Mouse (Mus musculus): ENCODE measurements around the gene Ifit2.
"Not testable (repeated sequence)": the region's sequence is repeated elsewhere in the genome, so short reads cannot be mapped to it uniquely, and the experiment has no call there.

Gene Ifit2

DNA sequence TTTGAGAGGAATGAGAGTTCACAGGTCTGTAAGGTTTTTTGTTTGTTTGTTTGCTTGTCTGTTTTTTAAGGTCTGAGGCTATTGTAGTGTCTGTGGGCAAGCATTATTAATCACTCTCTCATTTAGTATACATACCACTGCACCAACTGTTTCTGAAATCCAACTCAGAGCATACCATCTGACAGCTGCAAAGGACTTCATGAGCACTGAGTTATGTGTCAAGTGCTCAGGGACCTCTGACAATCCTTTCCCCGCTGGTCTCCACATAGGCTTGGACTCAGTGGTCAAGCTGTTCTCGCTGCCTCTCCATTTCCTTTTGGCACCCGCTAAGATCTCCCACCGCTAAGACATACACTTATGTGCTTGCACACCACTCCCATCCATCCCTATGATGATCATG lies 4.3 kb upstream of the Ifit2 start:
- no peak for DNase-seq (ENCODE audit: low read depth in 2 of 2, low spot score in 2 of 2)

DNA sequence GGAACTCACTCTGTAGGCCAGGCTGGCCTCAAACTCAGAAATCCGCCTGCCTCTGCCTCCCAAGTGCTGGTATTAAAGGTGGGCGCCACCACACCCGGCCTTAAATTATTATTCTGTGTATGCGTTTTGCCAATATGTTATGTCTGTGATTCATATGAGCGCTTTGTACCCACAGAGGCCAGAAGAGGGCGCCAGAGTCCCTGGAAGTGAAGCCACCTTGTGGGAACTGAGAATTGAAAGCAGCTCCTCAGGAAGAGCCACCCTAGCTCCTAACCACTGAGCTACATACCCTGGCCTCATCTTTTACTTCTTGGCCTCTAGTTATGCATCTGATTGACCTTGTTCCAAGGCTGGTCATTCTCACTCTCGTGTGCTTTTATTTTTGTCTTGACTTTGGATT lies 2.5 kb upstream of the Ifit2 start:
- DNase-seq (ENCODE audit: low read depth in 2 of 2, low spot score in 2 of 2), result peak; percentile 84 to 88

DNA sequence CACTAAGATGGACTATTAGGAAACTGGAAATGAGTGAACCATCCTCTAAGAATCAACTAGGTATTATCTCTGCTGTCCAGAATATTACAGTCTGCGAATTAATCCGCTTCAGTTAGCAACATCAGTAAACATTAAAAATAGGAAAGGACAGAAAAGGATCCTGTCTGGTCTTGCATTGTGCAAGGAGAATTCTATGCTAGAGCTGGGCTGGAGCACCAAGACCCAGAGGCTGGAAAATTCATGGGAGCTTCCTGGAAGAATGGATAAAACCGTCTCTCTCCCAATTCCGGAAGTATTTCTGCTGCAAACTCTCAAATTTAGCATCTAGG lies 325 bp upstream of the Ifit2 start:
- no peak for DNase-seq (ENCODE audit: low read depth in 2 of 2, low spot score in 2 of 2)

DNA sequence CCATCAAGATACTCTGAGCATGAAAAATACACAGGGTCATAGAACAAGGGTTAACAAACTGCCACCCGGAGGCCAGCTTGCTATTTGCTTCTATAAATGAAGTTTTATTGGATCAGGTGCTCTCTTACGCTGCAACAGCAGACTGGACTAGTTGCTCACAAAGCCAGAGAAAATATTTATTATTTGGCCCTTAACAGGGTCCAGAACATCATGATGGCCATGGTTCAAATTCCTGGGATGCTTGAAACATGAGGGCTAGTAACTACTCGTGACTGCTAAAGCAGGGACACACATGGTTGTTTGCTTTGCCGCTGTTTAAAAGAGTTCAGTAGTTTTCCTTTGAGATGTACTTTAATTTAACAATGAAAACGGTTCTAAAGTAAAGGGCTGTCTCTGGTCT lies 1.5 kb downstream of the Ifit2 start:
- no peak for DNase-seq (ENCODE audit: low read depth in 2 of 2, low spot score in 2 of 2)

DNA sequence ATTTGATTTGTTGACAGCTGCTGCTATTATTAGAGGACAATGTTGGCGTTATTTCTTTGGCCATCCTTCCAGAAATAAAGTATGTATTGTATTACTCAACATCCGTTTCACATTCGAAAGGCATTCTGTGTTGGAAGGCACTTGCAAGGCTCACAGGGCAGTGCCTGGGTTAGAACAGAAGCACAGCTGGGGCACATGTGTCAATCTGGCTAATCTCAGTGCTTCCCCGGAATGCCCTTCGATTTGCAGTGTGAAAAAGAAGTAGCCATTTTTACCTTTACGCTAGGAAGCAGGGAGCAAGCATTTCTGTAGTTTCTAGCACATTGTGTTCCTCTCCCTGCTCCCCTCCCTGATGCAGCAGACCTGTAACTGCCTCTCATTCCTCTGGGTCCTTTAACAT lies 2.5 kb downstream of the Ifit2 start:
- DNase-seq (ENCODE audit: low read depth in 2 of 2, low spot score in 2 of 2), result no peak

DNA sequence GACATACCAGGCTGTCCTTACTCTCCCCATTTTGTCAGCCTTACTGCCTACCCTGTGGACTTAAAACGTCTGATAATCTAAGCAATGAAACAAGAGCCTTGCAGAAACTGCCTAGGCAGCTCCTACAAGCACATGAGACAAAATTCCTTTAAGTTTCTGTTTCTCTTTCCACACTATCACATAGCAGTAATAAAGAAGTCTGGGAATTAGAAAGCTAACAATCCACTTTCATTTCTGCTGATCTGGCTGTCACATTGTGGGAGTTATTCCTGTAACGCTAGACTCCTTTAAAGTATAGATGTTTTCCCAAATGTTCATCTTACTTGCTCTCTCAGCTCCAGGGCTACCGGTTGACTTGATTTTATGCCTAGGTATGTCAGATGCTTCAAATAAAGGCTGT lies 3.0 kb downstream of the Ifit2 start:
- no peak for DNase-seq (ENCODE audit: low read depth in 2 of 2, low spot score in 2 of 2)

DNA sequence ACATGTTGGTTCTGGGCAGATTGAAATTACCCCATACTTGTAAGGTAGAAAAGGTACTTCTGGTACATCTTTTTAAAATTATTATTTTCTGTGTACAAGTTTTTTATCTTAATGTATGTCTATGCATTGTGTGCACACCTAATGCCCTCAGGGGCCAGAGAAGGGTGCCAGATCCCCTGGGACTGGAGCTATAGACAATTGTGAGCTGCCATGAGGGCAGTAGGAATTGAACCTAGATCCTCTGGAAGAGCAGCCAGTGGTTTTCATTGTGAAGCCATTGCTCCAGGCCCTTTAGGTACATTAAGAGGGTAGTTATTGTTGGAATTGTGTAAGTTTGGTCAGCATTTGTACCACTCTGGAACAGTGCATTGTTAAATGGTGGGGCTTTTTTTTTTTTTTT lies 3.6 kb downstream of the Ifit2 start:
- DNase-seq (ENCODE audit: low read depth in 2 of 2, low spot score in 2 of 2), result no peak

DNA sequence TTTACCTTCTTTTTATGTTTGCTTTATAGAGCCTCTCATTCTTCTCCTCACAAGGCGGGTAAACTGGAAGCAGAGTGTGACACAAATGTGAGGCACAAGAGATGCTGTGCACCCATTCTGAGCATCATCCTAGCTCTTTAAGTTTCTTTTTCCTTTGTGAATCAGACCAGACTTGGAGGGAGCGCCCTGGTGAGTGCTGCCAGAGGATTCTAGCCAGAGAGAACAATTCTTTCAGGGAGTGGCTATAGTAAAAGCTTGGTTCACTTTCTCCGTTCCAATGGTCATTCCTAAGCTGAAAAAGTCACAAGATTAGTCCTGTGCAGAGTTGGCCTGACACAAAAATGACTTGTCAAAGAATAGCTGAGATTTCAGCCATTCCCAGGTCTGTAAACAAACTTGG lies 6.1 kb downstream of the Ifit2 start:
- DNase-seq (ENCODE audit: low read depth in 2 of 2, low spot score in 2 of 2), result no peak

DNA sequence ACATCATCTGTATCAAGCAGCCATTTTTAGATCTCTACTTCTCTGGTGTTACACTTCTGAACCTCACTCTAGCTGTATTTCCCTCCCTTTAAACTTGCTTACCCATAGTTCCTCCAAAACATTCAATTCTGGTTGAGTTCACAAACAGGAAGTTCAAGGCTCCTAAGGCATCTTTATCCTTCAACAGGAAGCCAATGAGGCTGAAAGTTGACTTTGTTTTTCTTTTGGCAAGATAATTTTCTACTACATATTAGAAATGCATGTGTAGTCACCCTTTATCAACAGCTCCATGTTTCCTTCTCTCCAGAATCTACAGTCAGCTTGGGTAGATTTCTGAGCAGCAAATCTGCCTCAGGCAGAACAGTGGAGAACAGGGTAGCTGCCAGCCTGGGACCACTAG lies 12.1 kb downstream of the Ifit2 start:
- no peak for DNase-seq (ENCODE audit: low read depth in 2 of 2, low spot score in 2 of 2)

DNA sequence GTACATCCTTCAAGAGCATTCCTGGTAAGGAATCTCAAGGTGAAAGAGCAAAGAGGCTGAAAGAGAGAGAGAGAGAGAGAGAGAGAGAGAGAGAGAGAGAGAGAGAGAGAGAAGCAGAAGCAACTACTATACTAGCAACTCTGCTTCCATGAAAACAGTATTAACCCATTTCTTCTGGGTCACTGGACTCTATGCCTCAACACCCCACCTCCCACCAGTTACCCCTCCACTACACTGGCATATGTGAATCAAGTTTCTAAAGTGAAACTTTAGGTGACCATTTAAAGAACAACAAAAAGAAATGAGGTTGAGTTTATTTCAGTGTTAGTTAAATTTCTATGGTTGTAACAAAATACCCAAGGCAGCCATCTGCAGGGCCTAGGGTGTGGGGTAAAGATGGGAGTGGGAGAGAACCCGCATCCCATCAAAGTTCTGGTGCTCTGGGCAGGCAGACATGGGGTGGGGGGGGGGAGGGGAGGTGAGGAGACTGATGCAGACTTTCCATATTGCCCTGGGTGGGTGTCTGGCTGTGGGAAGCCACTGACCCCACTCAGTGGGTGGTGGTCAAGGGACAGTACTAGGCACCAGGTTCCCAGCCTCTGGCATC lies 15.8 kb downstream of the Ifit2 start:
- no peak for DNase-seq (ENCODE audit: low read depth in 2 of 2, low spot score in 2 of 2)

DNA sequence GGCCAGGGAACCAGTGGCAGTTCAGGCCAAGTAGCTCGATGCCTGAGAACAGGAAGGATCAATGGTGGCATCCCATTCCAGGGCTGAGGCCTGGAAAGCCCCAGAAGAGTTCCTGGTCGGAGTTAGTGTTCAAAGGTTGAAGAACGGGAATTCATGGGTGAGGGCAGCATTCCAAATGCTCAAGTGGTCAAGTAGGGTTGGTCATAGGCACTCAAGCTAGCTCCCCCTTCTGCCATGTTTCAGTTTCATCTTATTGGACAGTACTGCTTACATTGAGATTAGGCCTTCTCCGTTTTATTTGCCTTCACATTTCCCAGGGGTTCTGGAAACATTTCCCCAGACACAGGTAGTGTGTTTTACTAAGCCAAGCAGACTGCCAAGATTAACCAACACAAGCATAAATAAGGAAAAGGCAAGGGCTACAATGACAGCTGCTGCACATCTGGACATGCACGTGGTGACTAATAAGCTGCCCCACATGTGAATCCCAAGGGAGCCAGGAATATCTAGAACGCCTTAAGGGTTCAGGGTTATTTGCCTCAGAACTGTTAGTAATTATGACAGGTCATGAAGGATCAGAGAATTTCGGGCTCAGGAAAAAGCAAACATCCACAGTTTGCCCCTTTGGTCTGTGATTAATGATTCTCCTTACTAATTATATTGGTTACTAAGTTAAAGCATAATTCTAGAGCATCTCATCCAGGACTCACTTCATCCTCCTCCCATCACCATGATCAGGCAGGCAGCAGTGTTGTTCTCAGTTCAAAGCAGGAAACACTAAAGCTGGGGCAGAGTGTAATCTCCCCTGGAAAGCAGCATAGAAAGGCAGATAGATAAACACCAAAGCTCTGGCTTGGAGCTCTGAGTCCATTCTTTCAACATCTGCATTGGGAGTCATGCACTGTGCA lies 18.7 kb downstream of the Ifit2 start:
- DNase-seq (ENCODE audit: low read depth in 2 of 2, low spot score in 2 of 2), result no peak

DNA sequence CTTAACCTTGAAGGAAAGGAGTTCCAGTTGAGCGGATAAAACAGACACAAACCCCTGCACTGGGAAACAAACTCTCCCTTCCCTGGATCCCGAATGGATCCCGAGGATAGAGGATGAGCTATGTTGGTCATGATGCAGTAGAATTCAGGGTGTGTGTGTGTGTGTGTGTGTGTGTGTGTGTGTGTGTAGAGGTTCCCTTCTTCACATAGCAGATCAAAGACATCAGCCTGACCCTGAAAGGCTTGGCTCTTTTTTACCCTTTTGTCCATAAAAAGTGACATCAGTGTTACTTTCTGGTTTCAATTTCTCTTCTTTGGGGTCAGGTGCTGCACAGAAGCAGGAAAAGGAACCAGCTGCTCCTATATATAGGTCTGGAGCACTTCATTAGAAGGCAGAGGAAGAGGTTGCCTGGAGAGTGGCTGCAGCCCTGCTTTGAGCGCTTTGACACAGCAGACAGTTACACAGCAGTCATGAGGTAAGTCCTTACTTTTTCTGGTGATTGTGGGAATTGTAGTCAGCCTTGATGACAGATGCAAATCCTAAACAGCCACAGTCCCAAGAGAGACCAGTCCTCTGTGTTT lies 19.5 kb downstream of the Ifit2 start:
- no peak for DNase-seq (ENCODE audit: low read depth in 2 of 2, low spot score in 2 of 2)

DNA sequence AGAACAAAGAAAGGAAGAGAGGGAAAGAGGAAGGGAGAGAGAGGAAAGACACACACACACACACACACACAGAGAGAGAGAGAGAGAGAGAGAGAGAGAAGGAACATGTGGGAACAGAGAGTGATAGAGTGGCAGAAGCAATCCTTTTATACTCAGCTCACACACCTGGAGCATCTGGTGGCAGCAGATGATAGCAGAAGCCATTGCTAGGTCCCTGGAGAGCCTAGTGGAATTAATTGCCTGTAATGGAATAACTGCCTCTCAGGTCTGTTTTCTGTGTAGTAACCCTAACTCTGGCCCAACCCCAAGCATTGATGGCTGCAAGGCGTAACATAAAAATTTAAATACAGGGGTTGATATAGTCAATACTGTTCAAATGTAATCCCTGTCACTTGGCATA lies 20.6 kb downstream of the Ifit2 start:
- DNase-seq (ENCODE audit: low read depth in 2 of 2, low spot score in 2 of 2), result no peak

DNA sequence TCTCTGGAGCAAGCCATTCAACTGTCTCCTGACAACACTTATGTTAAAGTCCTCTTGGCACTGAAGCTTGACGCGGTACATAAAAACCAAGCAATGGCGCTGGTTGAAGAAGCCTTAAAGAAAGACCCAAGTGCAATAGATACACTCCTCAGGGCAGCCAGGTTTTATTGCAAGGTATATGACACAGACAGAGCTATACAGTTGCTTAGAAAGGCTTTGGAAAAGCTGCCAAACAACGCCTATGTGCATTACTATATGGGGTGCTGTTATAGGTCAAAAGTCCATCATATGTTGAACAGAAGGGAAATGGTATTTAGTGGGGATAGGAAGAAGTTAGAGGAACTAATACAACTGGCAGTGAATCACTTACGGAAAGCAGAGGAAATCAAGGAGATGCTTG lies 23.2 kb downstream of the Ifit2 start:
- DNase-seq (ENCODE audit: low read depth in 2 of 2, low spot score in 2 of 2), result no peak

DNA sequence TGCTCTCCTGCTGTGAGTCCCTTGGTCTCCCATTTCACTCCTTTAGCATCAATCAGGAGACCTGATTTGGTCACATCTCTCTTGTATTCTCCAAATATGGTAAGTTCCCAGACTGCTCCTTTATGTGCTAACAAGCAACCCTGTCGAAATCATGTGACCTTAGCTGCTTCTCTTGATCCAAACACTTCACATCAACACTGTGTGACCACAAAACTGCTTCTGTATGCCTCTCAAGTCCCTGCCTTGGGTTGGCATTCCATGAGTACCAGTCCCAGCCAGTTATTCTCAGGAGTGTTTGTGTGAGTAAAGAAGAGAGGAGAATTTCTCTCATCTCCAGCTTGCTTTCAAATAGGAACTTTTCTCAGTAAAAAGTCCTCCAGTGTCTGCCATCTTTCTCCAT lies 26.6 kb downstream of the Ifit2 start:
- no peak for DNase-seq (ENCODE audit: low read depth in 2 of 2, low spot score in 2 of 2)

DNA sequence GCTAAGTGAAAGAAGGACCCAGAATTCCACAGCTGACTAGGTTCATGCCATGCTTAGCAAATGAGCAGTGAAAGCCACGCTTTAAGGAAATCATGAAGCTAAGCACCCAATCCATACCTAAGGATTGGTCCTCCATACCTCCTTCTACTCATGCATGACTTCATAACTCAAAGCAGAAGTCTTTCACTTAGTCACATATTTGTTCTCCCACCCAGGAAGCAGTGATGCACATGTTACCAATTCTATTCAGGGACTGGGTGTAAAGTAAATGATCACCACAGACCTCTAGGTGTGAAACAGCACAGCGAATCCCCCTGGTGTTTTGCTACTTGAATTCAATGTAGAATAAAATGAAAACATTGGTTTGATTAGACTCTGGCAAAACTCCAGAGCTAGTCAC lies 32.2 kb downstream of the Ifit2 start:
- not testable (repeated sequence) for DNase-seq (ENCODE audit: low read depth in 2 of 2, low spot score in 2 of 2)

DNA sequence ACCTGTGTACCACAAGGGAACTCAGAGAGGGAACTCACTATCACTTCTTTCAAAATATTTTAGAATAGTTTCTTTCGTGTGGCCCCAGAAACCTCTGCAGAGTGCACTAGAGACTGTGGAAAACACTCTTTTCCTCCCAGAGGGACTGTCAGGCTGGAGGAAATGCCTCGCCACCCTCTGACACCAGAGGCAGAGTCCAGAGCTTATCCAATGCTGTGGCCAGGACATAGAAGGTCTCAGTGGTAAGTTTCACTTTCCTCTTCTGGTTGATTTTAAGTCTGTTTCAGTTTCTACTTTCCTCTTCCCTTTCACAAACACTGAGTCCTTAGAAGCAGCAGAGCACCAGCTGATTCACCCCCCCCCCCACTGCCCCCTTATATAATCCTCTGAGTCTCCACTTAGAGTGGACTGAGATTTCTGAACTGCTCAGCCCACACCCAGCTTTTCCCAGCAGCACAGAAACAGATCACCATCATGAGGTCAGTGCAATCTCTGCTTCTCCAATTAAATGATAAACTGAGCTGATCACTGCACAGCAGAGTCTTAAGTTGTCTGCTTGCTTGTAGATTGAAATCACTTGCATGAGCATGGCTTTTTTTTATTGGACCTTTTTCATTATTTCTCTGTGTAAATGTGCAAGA lies 32.8 kb downstream of the Ifit2 start, which contains the start of gene Ifit3:
Ifit3 (plus strand) TSS at position 406 of the 641 bp plus-strand sequence.
- not testable (repeated sequence) for DNase-seq (ENCODE audit: low read depth in 2 of 2, low spot score in 2 of 2)

DNA sequence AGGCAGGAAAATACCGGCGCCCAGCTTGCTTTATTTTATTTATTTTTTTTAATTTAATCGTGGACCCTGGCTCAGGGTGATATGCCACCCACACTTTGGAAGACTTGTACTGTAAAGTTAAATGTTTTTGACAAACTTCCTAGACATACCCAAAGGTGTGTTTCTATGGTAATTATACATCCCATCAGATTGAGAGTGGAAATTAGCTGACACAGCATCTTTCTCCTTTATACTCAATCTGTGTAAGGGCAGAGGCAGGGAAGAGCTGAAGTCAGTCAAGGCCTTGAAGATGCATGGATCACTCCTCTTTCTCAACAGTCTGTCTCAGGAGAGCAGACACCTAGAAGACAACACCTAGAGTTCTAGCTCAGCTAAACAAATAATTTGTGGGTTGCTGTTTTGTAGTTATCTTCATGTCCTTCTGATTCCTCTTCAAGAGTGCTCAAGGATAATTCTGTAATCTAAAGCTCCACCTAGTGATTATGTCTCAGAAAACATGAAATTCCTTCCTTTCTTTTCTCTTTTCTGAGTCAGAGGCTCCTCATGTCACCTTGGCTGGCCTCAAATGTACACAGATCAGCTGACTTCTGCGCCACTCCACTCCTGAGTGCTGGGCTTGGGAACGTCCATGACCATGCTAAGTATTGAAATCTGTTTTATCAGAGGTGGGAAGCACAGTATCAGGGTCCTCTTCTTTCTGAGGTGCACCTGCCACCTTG lies 35.4 kb downstream of the Ifit2 start:
- DNase-seq (ENCODE audit: low read depth in 2 of 2, low spot score in 2 of 2), result not testable (repeated sequence)

DNA sequence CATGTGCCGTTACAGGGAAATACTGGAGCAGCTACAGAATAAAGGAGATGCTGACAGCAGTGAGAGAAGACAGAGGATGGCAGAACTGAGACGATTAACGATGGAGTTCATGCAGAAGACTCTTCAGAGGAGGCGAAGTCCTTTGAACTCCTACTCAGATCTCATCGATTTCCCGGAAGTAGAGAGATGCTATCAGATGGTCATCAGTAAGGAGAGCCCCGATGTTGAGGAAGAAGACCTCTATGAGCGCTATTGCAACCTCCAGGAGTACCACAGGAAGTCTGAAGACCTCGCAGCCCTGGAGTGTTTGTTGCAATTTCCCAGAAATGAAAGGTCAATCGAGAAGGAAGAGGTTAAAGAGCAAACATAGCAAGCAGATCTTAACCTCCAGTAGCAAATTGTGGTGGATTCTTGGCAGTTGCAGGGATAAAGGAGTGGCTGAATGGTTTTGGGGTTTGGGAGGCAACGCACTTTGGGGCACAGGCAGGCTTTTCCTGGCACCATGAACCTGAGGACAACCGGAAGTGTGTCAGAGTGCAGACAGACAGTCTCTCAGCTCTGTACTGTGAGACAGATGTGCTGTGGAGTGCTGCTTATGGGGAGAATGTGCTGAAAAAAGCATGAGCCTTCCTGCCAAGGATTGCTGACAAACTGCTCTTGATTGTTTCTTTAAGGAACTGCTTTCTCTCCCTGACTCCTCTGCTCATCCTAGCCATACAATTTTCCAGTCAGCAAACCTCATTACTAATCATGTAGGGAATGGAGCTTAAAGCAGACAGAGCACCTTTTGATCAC lies 37.6 kb downstream of the Ifit2 start:
- peak in 1 of 2 experiments; percentile 22 for DNase-seq (ENCODE audit: low read depth in 2 of 2, low spot score in 2 of 2)

DNA sequence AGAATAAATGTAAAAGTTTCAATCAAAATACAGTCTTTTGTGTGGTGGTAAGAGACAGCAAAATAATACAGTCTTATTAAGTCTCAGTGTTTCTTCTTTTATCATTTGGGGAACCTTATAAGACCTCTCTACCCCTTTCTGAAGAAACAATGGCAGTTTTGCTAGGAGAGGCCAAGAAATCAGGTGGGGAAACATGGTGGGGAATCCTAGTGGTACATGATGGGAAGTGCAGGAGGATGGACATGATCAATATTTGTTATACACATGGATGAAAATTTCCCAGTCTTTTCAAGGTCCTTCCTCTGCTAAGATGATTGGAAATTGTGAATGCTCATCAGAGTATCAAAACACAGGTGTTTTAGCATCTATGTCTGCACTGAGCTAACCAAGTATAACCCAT lies 38.5 kb downstream of the Ifit2 start:
- DNase-seq (ENCODE audit: low read depth in 2 of 2, low spot score in 2 of 2), result no peak

DNA sequence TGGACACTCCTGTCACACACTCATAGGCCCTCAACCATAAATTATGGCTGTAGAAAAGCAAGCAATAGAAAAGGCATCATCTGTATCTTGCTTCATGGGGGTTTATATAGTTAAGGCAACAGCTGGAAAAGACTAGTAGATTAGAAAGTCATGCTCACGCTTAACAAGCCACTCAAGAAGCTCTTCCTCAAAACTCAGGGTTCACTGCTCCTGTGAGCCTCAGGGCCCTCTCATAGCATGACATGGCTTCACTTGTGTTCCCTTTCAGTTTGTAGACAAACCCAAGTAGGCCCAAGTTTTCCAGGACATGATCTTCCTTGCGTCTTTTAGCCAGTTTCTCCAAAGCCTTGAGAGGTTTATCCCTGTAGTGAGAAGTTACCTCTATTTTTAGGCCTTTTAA lies 43.0 kb downstream of the Ifit2 start:
- no peak for DNase-seq (ENCODE audit: low read depth in 2 of 2, low spot score in 2 of 2)

Measured in CD8-positive naive resting alpha-beta T cell, adult 2 months (primary cell).